Mouse (Mus musculus) bone marrow macrophage, adult 2 months (primary cell): Measurements from ENCODE around the gene Med8.

Source experiments
- CTCF ChIP-seq: IDR thresholded peaks from 2 replicates; pipeline ENCODE4 v1.5.1; 2012; ENCODE audit warnings: low read depth, mild to moderate bottlenecking, low read length, moderate library complexity
- POLR2A ChIP-seq: IDR thresholded peaks from 2 replicates; pipeline ENCODE4 v1.6.1; 2012; ENCODE audit warnings: mild to moderate bottlenecking, low read depth, low read length, borderline replicate concordance

DNA sequence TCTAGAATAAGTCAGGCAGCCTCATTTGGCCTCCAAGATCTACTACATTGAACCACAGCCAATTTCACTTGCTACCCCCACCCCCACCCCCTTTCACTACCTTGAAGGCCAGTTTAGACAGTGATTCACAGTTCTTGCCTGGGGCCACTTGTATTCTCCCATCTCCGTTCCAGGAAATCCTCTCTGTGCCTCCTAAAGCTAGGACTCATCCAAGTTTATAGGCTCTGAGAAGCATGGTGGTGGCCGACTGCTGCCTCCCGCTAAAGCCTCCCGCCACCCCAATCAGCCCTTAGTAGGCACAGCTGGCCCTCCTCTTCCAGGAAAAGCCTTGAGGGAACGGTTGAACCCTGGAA lies 18.3 kb downstream of the Med8 start:
- TF ChIP-seq CTCF (no peak), POLR2A (no peak)
